Mouse (Mus musculus): ENCODE results near the gene Zfp109. TPM values are rescaled to one million over a fixed set of nuclear protein-coding genes. Genes with fewer than 3 reads are reported as not detected.

Gene Zfp109
- total RNA-seq, 2 experiments from 2014 or later: 2.4 TPM

DNA sequence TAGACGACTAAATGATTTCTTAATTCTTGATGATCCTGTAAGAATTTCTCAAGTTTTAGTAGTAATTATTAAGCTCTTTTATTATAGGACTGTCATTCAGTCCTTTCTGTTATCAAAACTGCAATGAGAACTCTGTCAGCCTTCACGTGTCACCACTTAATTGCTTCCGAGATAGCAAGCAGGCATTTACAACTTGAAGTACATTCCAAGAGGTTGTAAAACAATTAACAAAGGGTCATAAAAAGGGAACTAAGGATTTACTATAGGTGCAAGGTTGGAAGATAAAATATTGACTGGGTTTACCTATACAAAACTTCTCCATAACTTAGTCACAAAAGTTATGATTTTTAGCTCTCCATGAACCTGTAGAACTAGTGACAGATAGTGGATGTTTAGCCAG, 44.2 kb downstream of the Zfp109 start:
- TF ChIP-seq CTCF (IDR thresholded peaks at IDR 0.05): no peak
- Histone ChIP-seq H3K4me3 (no peak overlapping the region), H3K27ac (no peak overlapping the region)
- intact Hi-C loops (cut with DNase I): no loop called here
- no peak for DNase-seq

DNA sequence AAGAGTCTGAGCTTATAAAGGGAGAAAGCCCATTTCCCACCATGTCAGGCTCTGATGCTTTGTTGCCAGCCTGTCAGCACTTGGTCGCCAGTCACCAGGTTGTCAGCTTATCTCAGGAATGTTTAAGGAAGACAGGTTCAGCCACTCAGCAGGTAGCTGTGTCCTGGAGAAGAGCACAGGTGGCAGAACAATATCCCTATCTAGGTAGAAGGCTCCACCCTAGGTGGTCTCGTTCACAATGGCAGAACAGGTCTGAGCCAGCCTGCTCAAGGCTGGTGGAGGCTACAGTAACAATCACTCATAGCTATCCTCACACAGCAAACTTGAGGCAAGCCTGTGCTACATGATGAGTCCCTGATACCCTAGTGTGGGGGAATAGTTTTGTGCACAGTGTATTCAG, 46.0 kb downstream of the Zfp109 start:
- no peak for DNase-seq
- Histone ChIP-seq H3K27ac (no peak overlapping the region), H3K4me3 (no peak overlapping the region)
- no peak for TF ChIP-seq CTCF (IDR thresholded peaks at IDR 0.05)
- intact Hi-C loops (cut with DNase I): no loop called here

DNA sequence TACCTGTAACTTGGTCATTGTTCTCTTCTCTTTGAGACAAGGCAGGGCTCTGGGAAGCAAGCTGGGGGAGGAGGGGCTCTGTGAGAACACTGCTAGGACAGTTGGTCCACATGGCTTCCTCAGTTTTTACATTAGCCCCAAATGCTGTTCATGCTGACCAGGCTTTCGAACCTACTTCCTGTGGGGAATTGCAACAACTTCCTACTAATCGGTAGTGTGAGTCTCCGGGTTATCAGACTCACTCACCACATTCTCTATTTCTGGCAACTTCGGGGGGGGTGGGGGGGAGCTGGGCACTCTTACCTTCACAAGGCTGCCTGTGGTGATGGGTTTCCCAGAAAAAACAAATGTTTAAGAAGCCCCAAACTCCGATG, 47.8 kb downstream of the Zfp109 start:
- no peak overlapping the region for H3K27ac ChIP-seq
- H3K4me3 ChIP-seq: no peak overlapping the region
- TF ChIP-seq CTCF (IDR thresholded peaks at IDR 0.05): no peak
- intact Hi-C loops (cut with DNase I): no loop called here
- DNase-seq: no peak

DNA sequence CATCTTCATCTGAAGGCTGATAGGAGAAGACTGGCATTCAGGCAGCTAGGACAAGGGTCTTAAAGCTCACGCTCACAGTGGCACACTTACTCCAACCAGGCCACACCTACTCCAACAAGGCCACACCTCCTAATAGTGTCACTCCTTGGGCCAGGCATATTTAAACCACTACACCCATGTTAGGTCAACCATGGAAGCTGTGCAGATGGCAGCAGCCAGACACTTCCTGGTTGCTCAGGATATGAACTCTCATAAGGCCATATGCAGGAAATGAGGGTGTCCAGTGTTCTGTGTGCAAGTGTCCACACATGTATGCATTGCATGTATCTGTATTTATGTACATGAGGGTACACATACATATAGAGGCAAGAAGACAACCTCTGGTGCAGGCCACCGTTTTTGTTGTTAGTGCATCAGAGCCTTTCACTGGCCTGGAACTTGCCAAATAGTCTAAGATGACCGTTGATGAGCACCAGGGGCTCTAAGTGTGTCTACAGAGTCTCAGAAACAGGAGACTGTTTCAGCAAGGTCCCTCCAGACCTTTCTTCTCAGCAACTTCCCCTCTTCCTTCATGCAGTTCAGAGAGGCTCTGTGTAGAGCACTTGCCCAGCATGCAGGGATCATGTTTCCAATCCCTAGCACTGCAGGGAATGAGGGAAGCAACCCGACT, 48.3 kb downstream of the Zfp109 start:
- Histone ChIP-seq H3K27ac (no peak overlapping the region), H3K4me3 (no peak overlapping the region)
- DNase-seq: no peak
- intact Hi-C loops (cut with DNase I): no loop called here
- no peak for TF ChIP-seq CTCF (IDR thresholded peaks at IDR 0.05)

DNA sequence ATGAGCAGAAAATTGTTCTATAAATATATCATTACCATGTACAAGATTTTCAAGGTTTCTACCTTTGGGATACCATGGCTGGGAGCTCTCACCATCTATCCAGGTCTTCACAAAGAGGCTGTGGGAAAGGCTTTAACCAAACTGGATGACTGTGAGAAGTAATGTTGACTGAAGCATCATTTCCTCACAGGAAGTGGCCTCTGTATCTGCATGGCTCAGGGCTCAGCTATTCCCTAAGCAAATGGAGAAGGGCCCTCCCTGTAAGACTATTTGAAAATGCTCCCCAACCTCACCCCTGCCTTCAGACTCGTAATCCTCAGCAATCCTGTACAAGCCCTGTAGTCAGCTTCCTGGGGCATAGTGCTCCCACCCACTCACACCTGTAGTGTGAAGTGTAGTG, 49.7 kb downstream of the Zfp109 start:
- Histone ChIP-seq H3K27ac (no peak overlapping the region), H3K4me3 (no peak overlapping the region)
- intact Hi-C loops (cut with DNase I): no loop called here
- DNase-seq: no peak
- TF ChIP-seq CTCF (IDR thresholded peaks at IDR 0.05): no peak

Other genes with a start within 250 kb of the Zfp109 start
- not detected for gene V1rd19, start 235.9 kb downstream of the Zfp109 start, total RNA-seq (2021)
- gene Vmn1r183, start 184.3 kb downstream of the Zfp109 start, total RNA-seq (2021): not detected
- 10 to 100 TPM; 16.6 to 17.8 TPM for gene Zfp180, start 155.6 kb downstream of the Zfp109 start, total RNA-seq (2021)
- gene Zfp112, start 125.2 kb downstream of the Zfp109 start, total RNA-seq (2021): 1 to 10 TPM; 6.6 to 6.7 TPM
- gene Zfp235, start 103.4 kb downstream of the Zfp109 start, total RNA-seq (2021): 1 to 10 TPM; 3.7 to 5.1 TPM
- under 1 TPM in 1 of 2 experiments, not detected in 1; 0.56 TPM for gene Zfp114, start 62.5 kb downstream of the Zfp109 start, total RNA-seq (2021)
- gene Zfp111, start 26.1 kb downstream of the Zfp109 start, total RNA-seq (2021): 1 to 10 TPM; 3.3 to 3.6 TPM
- gene Zfp108, start 17.2 kb upstream of the Zfp109 start, total RNA-seq (2021): 1 to 10 TPM; 1.9 to 2.3 TPM
- gene Zfp93, start 32.9 kb upstream of the Zfp109 start, total RNA-seq (2021): 1 to 10 TPM; 4.3 to 5.9 TPM
- 1 to 10 TPM; 2.6 to 4.1 TPM for gene Zfp61, start 63.7 kb upstream of the Zfp109 start, total RNA-seq (2021)
- gene Zfp94, start 79.1 kb upstream of the Zfp109 start, total RNA-seq (2021): 1 to 10 TPM; 2.4 to 2.5 TPM
- not detected for gene Tescl, start 96.4 kb upstream of the Zfp109 start, total RNA-seq (2021)
- not detected for gene Lypd5, start 111.6 kb upstream of the Zfp109 start, total RNA-seq (2021)
- under 1 TPM; 0.25 to 0.64 TPM for gene Kcnn4, start 132.7 kb upstream of the Zfp109 start, total RNA-seq (2021)
- 10 to 100 TPM in 1 of 2 experiments, 1 to 10 TPM in 1; 9.4 to 10.2 TPM for gene Smg9, start 162.1 kb upstream of the Zfp109 start, total RNA-seq (2021)
- gene Irgc1, start 214.7 kb upstream of the Zfp109 start, total RNA-seq (2021): not detected
- 1 to 10 TPM in 1 of 2 experiments, under 1 TPM in 1; 0.89 to 1.3 TPM for gene Plaur, start 224.9 kb upstream of the Zfp109 start, total RNA-seq (2021)
- gene Cadm4, start 244.5 kb upstream of the Zfp109 start, total RNA-seq (2021): 1 to 10 TPM; 2.4 to 2.8 TPM

Data from gastrocnemius, adult 2 months (tissue).